Mouse (Mus musculus) G1E (cell line): ENCODE measurements around the gene Dydc1.

Source experiments
- CTCF ChIP-seq: IDR thresholded peaks from 2 replicates; pipeline ENCODE4 v1.5.1; 2012; ENCODE audit warnings: low read depth, low read length, inconsistent platforms, mixed read lengths
- GATA1 ChIP-seq: IDR thresholded peaks from 2 replicates; pipeline ENCODE4 v1.6.1; 2012; ENCODE audit warnings: borderline replicate concordance, low read length, inconsistent platforms, mixed read lengths
- GATA2 ChIP-seq: IDR thresholded peaks from 2 replicates; pipeline ENCODE4 v1.6.1; 2012; ENCODE audit warnings: low read depth, low read length, inconsistent platforms, borderline replicate concordance
- POLR2AphosphoS5 ChIP-seq: IDR thresholded peaks from 2 replicates; pipeline ENCODE4 v1.6.1; 2012; ENCODE audit warnings: low read depth, low read length, inconsistent platforms; ENCODE audit not compliant: insufficient replicate concordance
- TAL1 ChIP-seq: conservative IDR thresholded peaks from 2 replicates; pipeline ENCODE4 v1.6.1; 2012; ENCODE audit warnings: low read depth, low read length, inconsistent platforms, mixed read lengths

GRCm38 (mm10) chr14:41101242-41101641 lies 28.5 kb downstream of the Dydc1 start:
- no peak for TF ChIP-seq CTCF
- TF ChIP-seq GATA1 = no peak
- no peak for TF ChIP-seq GATA2
- no peak for TF ChIP-seq TAL1
- no peak for TF ChIP-seq POLR2AphosphoS5
